Mouse (Mus musculus): ENCODE measurements around the gene Kctd2. TPM values are rescaled to one million over a fixed set of nuclear protein-coding genes. Genes with fewer than 3 reads are reported as not detected.
"Not testable (repeated sequence)": the region's sequence is repeated elsewhere in the genome, so short reads cannot be mapped to it uniquely, and the experiment has no call there.

Kctd2 gene
- total RNA-seq, 2 experiments from 2014 or later = 82.5 to 85.6 TPM

DNA sequence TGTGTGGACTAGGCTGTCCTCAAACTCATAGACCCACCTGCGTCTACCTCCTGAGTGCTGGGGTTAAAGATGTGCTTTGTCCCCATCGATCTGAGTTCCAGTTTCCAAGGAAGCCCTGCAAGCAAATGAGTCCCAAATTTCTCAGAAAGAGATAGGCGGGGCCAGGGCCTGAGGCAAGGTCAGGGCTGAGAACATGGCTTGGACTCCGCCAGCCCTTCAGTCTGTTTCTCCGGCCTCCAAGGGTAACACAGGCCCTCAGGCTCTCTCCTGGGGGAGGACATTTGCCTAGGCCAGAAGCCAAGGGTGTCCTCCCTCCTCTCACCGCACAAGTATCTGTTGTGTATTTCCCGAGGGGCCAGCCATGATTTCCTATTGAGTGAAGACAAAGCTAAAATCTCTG, 52.3 kb downstream of the Kctd2 start:
- no peak for DNase-seq (ENCODE audit: low spot score in 2 of 2)

DNA sequence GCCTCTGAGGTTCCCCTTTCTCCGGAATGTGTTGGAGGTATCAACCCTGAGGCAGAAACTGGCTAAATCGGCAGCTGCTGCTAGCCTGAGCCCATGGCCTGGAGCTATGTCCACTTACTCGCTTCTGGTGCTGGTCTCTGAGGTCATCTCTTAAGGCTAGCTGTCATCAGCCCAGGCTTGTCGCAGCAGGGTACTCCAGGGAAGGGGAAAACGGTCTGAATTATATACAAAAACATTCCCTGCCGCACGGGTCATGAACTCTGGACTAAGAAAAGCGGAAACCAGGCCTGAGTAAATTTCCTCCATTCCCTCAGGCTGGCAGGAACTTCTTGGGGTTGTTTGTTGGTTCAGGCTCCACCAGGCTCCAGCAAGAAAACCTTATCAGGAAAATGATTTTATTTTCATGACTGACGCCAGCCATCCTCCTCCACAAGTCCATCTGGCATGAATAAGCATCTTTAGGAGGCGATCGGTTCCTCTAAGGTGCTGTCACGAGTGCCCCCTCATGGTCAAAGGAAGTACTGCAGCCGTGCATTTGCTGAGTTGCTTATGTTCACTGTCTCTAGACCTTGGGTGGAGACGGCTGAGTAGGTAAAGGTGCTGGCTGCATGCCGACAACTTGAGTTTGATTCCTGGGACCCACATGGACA, 53.8 kb downstream of the Kctd2 start:
- DNase-seq (ENCODE audit: low spot score in 2 of 2) = peak; percentile 96 to 98

DNA sequence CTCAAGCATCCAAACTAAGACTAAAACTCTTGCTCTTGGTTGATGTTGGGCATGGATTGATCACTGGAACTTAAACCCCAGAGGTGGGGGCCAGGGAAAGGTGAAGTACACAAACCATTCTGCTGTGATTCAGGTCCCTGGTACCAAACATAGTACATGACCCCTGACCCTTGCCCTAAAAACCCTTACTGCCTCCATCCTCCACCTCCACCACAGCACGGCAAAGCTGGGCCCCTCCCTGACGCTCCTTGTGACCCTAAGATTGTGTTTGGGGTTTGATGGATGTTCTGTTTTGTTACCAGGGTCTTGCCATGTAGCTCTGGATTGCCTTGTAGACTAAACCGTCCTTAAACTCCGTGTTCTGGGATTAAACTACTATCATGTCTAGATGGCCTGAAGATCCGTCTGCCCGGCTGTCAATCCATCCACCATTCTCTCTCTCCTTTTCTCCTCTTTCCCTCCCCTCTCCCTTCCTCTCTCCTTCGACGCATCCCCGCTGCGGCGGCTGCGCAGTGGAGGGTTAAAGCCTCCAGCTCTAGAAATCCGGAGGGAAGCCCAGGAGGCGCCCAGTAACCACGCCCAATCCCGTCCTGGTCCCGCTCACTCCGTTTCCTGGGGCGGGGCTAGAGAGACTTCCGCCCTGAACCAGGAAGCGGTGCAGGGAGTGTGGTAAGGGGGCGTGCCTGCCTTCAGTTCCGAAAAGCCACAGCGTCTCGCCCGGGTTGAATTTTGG, 55.3 kb downstream of the Kctd2 start, which contains the start of gene Armc7:
Gene Armc7, plus strand, starts transcription at position 643 of the 733 bp plus-strand sequence.
- DNase-seq (ENCODE audit: low spot score in 2 of 2) = peak; percentile 95

DNA sequence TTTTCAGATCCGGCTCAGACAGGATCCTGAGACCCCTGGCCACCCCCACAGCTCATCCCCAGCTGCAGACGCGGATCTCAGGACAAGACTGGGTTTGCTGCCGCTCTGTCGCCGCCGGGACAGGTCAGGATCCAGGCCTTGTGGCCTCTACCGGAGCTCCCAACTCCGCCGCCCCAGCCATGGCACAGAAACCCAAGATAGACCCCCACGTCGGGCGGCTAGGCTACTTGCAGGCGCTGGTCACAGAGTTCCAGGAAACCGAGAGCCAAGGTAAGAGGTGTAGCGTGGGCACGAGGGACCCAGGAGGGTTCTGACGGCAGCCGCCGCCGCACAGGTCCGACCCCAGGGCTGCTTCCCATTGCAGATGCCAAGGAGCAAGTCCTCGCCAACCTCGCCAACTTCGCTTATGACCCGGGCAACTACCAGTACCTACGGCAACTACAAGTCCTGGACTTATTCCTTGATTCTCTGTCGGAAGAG, 55.9 kb downstream of the Kctd2 start:
- DNase-seq (ENCODE audit: low spot score in 2 of 2) = no peak

DNA sequence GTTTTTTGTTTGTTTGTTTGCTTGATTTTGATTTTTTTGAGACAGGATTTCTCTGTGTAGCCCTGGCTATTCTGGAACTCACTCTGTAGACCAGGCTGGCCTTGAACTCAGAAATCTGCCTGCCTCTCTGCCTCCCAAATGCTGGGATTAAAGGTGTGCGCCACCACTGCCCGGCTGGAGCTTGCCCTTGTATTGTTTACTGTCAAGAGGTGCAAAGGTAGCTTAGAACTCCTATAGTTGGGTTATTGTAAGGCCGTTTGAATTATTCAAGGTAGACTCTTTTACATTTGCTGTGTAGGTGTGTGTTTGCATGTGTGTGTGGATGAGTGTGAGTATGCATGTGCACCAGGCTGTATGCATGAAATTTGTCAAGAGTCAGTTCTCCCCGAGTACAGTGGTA, 56.7 kb downstream of the Kctd2 start:
- DNase-seq (ENCODE audit: low spot score in 2 of 2) = not testable (repeated sequence)

DNA sequence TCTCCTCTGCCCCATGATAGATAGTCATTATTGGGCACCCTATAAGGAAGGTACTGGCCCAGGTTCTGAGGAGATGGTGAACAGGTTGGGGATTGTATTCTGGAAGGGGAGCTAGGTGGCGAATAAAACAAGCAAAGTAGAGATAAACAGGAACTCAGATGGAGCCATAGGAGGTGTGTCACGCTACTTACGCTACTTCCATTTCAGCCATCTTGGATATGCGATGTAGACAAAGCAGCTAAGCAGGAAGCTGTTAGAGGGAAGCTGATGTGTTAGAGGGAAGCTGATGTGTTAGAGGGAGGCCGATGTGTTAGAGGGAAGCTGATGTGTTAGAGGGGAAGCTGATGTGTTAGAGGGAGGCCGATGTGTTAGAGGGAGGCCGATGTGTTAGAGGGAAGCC, 57.5 kb downstream of the Kctd2 start:
- not testable (repeated sequence) for DNase-seq (ENCODE audit: low spot score in 2 of 2)

DNA sequence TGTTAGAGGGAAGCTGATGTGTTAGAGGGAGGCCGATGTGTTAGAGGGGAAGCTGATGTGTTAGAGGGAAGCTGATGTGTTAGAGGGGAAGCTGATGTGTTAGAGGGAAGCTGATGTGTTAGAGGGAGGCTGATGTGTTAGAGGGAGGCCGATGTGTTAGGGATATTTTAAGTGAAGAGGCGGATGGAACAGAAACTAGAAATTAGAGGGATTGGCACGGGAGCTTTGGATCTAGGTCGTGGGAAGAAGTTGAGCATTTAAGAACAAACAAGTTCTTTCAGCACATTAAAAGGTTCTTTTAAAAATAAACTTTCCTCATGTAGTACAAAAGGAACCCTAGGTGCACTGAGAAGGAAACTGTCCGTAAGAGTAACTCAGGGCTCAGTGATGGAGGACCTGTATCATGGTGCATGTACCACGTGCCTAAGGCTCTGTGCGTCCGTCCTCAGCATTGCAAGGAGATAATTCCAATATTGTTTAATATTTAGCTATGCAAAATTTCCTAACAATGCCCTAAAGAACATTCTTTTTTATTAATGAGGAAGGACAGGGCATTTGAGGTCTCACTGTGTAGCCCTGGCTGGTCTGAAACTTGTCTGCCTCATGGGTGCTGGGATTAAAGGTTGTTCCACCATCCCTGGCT, 58.5 kb downstream of the Kctd2 start:
- no peak for DNase-seq (ENCODE audit: low spot score in 2 of 2)

Small RNAs within 50 kb of the gene (microRNA-seq; reads per million reads assigned to microRNA genes)
- 0 reads per million in 2 experiments for gene Mir3968

Other genes starting within 250 kb of the Kctd2 start
- 10 to 100 TPM; 14.9 to 16.2 TPM for gene Tmem104, start 232.6 kb upstream of the Kctd2 start, total RNA-seq (2021)
- 10 to 100 TPM; 24.3 to 30.5 TPM for gene Nat9, start 232.3 kb upstream of the Kctd2 start, total RNA-seq (2021)
- 10 to 100 TPM; 33.8 to 35.7 TPM for gene Grin2c, start 152.9 kb upstream of the Kctd2 start, total RNA-seq (2021)
- 10 to 100 TPM; 13.1 to 18.1 TPM for gene Fdxr, start 143.1 kb upstream of the Kctd2 start, total RNA-seq (2021)
- gene Fads6, start 122.5 kb upstream of the Kctd2 start, total RNA-seq (2021) = 10 to 100 TPM; 14.6 to 15.5 TPM
- gene Otop2, start 113.0 kb upstream of the Kctd2 start, total RNA-seq (2021) = 1 to 10 TPM in 1 of 2 experiments, under 1 TPM in 1; 0.74 to 2.1 TPM
- under 1 TPM; 0.26 to 0.52 TPM for gene Ush1g, start 98.1 kb upstream of the Kctd2 start, total RNA-seq (2021)
- gene Otop3, start 85.4 kb upstream of the Kctd2 start, total RNA-seq (2021) = under 1 TPM in 1 of 2 experiments, not detected in 1; 0.14 TPM
- gene Hid1, start 52.4 kb upstream of the Kctd2 start, total RNA-seq (2021) = 100 to 1,000 TPM; 111 to 114 TPM
- 10 to 100 TPM; 26.8 to 29.3 TPM for gene Cdr2l, start 38.2 kb upstream of the Kctd2 start, total RNA-seq (2021)
- 100 to 1,000 TPM; 111 to 122 TPM for gene Mrpl58, start 16.4 kb upstream of the Kctd2 start, total RNA-seq (2021)
- gene Atp5h, start 166 bp upstream of the Kctd2 start, total RNA-seq (2021) = 100 to 1,000 TPM; 453 to 457 TPM
- not detected for gene Trim80, start 20.4 kb downstream of the Kctd2 start, total RNA-seq (2021)
- not detected for gene Slc16a5, start 42.3 kb downstream of the Kctd2 start, total RNA-seq (2021)
- gene Armc7, start 55.5 kb downstream of the Kctd2 start, total RNA-seq (2021) = 10 to 100 TPM; 15.0 to 15.4 TPM
- gene Nt5c, start 71.7 kb downstream of the Kctd2 start, total RNA-seq (2021) = 10 to 100 TPM; 62.2 to 63.3 TPM
- 100 to 1,000 TPM; 157 TPM for gene Jpt1, start 94.3 kb downstream of the Kctd2 start, total RNA-seq (2021)
- gene Sumo2, start 116.1 kb downstream of the Kctd2 start, total RNA-seq (2021) = 100 to 1,000 TPM; 272 to 305 TPM
- 10 to 100 TPM; 44.2 to 49.3 TPM for gene Nup85, start 144.3 kb downstream of the Kctd2 start, total RNA-seq (2021)
- 10 to 100 TPM; 52.8 to 54.1 TPM for gene Mrps7, start 183.8 kb downstream of the Kctd2 start, total RNA-seq (2021)
- 10 to 100 TPM; 81.4 to 84.1 TPM for gene Gga3, start 183.9 kb downstream of the Kctd2 start, total RNA-seq (2021)
- 10 to 100 TPM; 15.4 to 16.1 TPM for gene Mif4gd, start 192.8 kb downstream of the Kctd2 start, total RNA-seq (2021)
- gene Slc25a19, start 208.2 kb downstream of the Kctd2 start, total RNA-seq (2021) = 10 to 100 TPM; 55.2 to 60.6 TPM